Mouse (Mus musculus) gastrocnemius, postnatal 25 days (tissue): Measurements from ENCODE around the gene A2m. TPM values are rescaled to one million over a fixed set of nuclear protein-coding genes. Genes with fewer than 3 reads are reported as not detected.

Experiments used
- DNase-seq: peaks from one replicate; pipeline ENCODE4 v3.0.0; 2022
- long read RNA-seq, 2 experiments: library from polyadenylated mRNA; stranded (forward); transcript quantifications; one replicate each; pipeline ENCODE4 v2.0.0; 2021
- total RNA-seq, 2 experiments: library from RNA; stranded (reverse); gene quantifications; 1 replicate in 1 of 2; 2 replicates in 1 of 2; pipeline ENCODE4 v1.2.3; 2021

The A2m gene
- under 1 TPM in 1 of 2 experiments, not detected in 1; 0.05 TPM for total RNA-seq
- long read RNA-seq, experiment 1 = 0 reads
- long read RNA-seq, experiment 2 = 0 reads

DNA sequence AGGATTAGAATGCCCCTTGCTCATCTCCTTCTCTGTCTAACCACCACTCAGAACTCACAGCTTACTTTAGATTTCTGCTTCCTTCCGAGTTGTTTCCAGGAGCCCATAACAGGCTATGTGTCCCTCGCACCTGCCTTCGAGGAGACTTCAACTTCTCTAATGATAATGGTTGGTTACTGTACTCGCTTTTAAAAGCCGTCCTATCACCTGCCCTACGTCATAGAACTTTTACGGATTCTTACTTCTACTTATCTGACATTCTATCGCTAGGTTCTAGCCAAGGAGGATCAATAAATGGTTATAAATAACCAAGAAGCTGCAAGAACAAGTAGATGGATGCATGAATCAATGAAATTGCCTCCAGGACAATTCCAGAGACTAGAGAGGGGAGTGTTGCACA, at the start of gene A2m:
Gene A2m (plus strand): TSS at position 301 of the 400 bp plus-strand sequence.
- DNase-seq = no peak

- no peak for DNase-seq
These were observed 45.0 kb upstream of the A2m start for GRCm38 (mm10) chr6:121590131-121590530.

DNA sequence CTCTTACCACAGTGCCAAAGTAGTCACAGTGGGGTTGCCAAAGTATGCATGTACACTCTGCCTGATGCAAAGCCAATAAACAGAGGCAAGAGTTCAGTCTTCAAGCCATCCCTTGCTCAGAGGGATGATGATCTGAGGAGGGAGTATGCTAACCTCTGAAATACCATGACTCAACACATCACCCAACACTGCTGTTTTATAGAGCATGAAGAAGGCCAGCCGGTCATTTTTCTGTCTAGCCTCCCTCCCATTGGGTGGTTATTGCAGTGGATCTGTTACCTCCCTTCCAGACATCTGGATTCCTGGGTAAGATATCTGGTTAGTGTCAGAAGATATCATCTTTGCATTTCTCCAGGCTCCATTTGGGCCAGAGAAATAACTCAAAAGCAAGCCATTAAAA, 34.2 kb upstream of the A2m start:
- no peak for DNase-seq

DNA sequence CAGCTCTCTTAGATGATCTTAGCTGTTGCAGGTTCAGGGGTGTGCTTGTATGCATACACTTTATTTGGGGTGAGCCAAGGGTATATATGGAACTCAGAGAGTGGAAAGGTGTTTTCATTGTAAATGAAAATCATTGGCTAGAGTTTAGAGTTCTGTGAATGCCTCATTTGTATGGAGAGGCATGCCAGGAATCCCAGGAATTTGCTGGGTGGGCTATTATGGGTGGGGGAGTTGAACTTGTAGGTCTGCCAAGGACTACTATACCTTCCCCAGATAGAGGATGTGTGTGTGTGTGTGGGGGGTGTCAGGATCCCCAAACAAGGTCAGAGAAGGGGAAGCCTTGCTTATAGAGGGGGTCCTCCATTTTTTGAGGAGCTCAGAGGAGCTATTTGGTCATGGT, 27.3 kb upstream of the A2m start:
- no peak for DNase-seq

DNA sequence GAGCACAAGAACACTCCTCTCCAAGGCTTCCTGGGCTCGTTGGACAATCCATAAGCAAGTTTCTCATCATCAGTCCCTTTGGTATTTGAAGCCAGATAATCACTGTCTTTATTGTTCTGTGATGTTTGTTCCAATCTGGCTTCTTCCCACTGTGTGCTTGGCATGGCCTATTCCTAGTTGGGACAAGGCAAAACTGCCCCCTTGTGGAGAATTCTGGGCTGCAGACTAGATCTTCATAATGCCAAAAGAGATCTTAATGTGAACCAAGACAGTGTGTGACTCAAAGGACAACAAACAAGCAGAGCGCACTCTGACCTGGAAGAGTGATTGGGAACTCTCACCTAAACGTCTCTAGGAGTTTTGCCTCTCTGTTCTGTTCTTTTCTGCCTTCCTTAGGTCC, 23.4 kb upstream of the A2m start:
- DNase-seq = no peak

DNA sequence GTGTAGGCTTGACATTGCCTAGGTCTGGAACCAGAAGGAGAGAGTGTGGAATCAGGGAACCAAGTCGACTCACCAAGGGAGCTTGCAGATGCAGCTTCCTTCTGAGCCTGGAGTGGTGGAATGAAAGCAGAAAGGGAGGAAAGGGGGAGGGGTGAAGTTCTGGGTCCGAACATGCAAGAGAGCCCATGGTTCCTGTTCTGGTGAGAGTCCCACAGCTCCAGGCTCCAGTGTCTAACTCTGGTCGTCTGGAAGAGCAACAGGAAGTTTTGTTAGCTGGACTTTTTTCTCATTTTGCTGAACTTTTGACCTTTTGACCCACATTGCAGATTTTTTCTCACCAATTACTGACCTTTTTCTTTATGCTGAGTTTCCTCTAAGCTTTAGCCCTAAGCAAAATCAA, 17.7 kb upstream of the A2m start:
- DNase-seq = no peak

- DNase-seq = no peak
These were observed 12.7 kb upstream of the A2m start for GRCm38 (mm10) chr6:121622525-121622924.

DNA sequence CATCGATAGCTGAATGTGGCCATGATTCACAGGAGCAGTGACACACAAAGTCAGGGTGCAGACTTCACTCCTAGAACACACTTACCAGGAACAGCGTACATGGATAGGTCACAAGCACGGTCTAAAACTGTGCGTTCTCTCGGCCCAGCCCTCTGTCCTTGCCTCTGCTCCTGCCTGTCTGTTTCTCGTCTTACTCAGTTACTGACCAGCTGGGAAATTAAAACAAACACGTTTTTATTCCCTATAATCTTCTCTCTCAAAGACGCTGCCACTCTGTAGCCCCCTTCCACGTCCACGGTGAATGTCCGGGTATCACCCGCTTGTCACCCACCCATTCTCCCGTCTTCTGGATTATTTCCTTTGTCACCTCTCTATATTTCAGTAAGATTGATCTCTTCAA, 656 bp upstream of the A2m start:
- DNase-seq = no peak

DNA sequence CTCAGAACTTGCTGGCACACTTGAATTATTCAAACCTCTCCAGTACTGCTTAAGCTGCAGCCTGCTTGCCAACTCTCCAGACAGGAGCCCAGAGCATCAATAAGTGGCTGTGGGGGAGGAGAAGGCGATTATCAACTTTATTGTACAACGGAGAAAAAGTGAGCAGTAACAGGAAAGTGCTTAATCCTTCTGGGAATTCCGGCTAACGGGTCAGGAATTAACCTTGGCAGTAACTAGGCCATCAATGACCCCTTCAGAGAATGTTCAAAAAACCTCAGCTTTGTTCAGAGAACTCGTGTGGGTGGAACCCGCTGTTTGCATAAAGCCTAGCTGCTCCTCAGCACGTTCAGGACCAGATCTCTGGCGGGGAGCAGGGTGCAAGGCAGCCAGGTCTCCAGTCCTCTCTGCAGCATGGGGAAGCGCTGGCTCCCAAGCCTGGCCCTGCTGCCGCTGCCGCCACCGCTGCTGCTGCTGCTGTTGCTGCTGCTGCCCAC, 749 bp downstream of the A2m start:
- peak; percentile 5 for DNase-seq

DNA sequence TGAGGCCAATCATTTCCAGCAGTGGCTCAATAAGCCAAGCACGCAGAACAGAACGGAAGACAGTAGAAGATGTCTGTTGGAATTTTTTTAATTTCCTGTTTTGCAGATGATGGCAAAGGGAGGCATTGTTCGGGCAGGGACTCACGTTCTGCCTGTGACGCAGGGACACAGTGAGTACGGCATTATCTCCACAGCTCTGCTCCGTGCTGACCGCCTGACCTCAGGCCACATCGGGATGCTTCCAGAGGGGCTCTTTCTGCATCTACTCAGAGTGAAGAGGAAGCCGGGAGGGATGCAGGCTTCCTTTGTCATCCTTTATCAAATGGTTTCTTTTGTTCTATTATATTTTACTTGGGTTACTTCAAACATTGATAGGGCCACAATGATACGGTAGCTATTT, 13.3 kb downstream of the A2m start:
- no peak for DNase-seq

Other genes starting within 250 kb of the A2m start
- gene Iqsec3, start 161.7 kb upstream of the A2m start, total RNA-seq = 1 to 10 TPM in 1 of 2 experiments, under 1 TPM in 1; 0.95 to 1.3 TPM
- gene Gm7298, start 97.6 kb downstream of the A2m start, total RNA-seq = not detected
- gene Mug1, start 203.2 kb downstream of the A2m start, total RNA-seq = not detected